Mouse (Mus musculus): ENCODE measurements around the gene Rhbdl2. TPM values are rescaled to one million over a fixed set of nuclear protein-coding genes. Genes with fewer than 3 reads are reported as not detected.

The Rhbdl2 gene
- total RNA-seq, 1 experiment = 2.7 TPM

GRCm38 (mm10) chr4:123748726-123749415, 38.8 kb upstream of the Rhbdl2 start:
- no peak for DNase-seq (ENCODE audit: low read depth, low spot score)
- in situ Hi-C loops (cut with MboI; ENCODE audit: low sequenced_read_pairs in 2 of 2, unreplicated experiment in 2 of 2) = no loop called here
- H3K4me1 ChIP-seq (ENCODE audit: control insufficient read depth in 2 of 2, insufficient read depth in 2 of 2, low read length in 2 of 2, poor library complexity in 1 of 2) = peaks cover 6 to 9% of the 10 kb centered on the region in 2 experiments
- no peaks in the 10 kb centered on the region for H3K36me3 ChIP-seq (ENCODE audit: control insufficient read depth, insufficient read depth, low read length, poor library complexity, severe bottlenecking)
- no peak overlapping the region for H3K9ac ChIP-seq (ENCODE audit: insufficient read depth, low read depth, low read length, poor library complexity, severe bottlenecking)
- H3K27ac ChIP-seq (ENCODE audit: insufficient read depth, low read depth, low read length, poor library complexity, severe bottlenecking) = no peak overlapping the region
- TF ChIP-seq MAFK (IDR thresholded peaks at IDR 0.05; ENCODE audit: insufficient read depth, low read depth, low read length) (no peak), HCFC1 (IDR thresholded peaks at IDR 0.05; ENCODE audit: borderline replicate concordance, insufficient read depth, low read length) (no peak), CHD2 (IDR thresholded peaks at IDR 0.05; ENCODE audit: low read depth, low read length) (no peak), ZC3H11A (IDR thresholded peaks at IDR 0.05; ENCODE audit: borderline replicate concordance, low read depth, low read length) (no peak), ZNF384 (IDR thresholded peaks at IDR 0.05; ENCODE audit: low read depth, low read length) (no peak)
- H3K4me3 ChIP-seq (ENCODE audit: insufficient read depth in 1 of 2, low read depth in 1 of 2, low read length in 2 of 2, poor library complexity in 1 of 2, severe bottlenecking in 1 of 2) = peak overlapping the region; percentile 83 to 89
- H3K9me3 ChIP-seq (ENCODE audit: control insufficient read depth, insufficient read depth, low read depth, low read length) = no peaks in the 10 kb centered on the region

- Histone ChIP-seq H3K36me3 (ENCODE audit: control insufficient read depth, insufficient read depth, low read length, poor library complexity, severe bottlenecking) (no peaks in the 10 kb centered on the region), H3K4me3 (ENCODE audit: insufficient read depth in 1 of 2, low read depth in 1 of 2, low read length in 2 of 2, poor library complexity in 1 of 2, severe bottlenecking in 1 of 2) (peak overlapping the region; percentile 83 to 89), H3K9me3 (ENCODE audit: control insufficient read depth, insufficient read depth, low read depth, low read length) (no peaks in the 10 kb centered on the region), H3K27ac (ENCODE audit: insufficient read depth, low read depth, low read length, poor library complexity, severe bottlenecking) (peak overlapping the region; percentile 58; the same call in 1 of the 2 replicates), H3K4me1 (ENCODE audit: control insufficient read depth in 2 of 2, insufficient read depth in 2 of 2, low read length in 2 of 2, poor library complexity in 1 of 2) (peaks cover 6 to 9% of the 10 kb centered on the region in 2 experiments), H3K9ac (ENCODE audit: insufficient read depth, low read depth, low read length, poor library complexity, severe bottlenecking) (peak overlapping the region; percentile 88)
- in situ Hi-C loops (cut with MboI; ENCODE audit: low sequenced_read_pairs in 2 of 2, unreplicated experiment in 2 of 2) = no loop called here
- no peak for DNase-seq (ENCODE audit: low read depth, low spot score)
- TF ChIP-seq CHD2 (IDR thresholded peaks at IDR 0.05; ENCODE audit: low read depth, low read length) (no peak), HCFC1 (IDR thresholded peaks at IDR 0.05; ENCODE audit: borderline replicate concordance, insufficient read depth, low read length) (no peak), ZC3H11A (IDR thresholded peaks at IDR 0.05; ENCODE audit: borderline replicate concordance, low read depth, low read length) (no peak), MAFK (IDR thresholded peaks at IDR 0.05; ENCODE audit: insufficient read depth, low read depth, low read length) (no peak), ZNF384 (IDR thresholded peaks at IDR 0.05; ENCODE audit: low read depth, low read length) (no peak)
Observed at GRCm38 (mm10) chr4:123749484-123750130, 38.1 kb upstream of the Rhbdl2 start.

- DNase-seq (ENCODE audit: low read depth, low spot score) = peak; percentile 86
- peaks cover 6 to 8% of the 10 kb centered on the region in 2 experiments for H3K4me1 ChIP-seq (ENCODE audit: control insufficient read depth in 2 of 2, insufficient read depth in 2 of 2, low read length in 2 of 2, poor library complexity in 1 of 2)
- TF ChIP-seq ZNF384 (IDR thresholded peaks at IDR 0.05; ENCODE audit: low read depth, low read length) (no peak), ZC3H11A (IDR thresholded peaks at IDR 0.05; ENCODE audit: borderline replicate concordance, low read depth, low read length) (no peak), HCFC1 (IDR thresholded peaks at IDR 0.05; ENCODE audit: borderline replicate concordance, insufficient read depth, low read length) (peak; percentile 73)
- in situ Hi-C loops (cut with MboI; ENCODE audit: low sequenced_read_pairs in 2 of 2, unreplicated experiment in 2 of 2) = no loop called here
- peak within 1 kb of the TSS; percentile 83 to 89 for H3K4me3 ChIP-seq (ENCODE audit: insufficient read depth in 1 of 2, low read depth in 1 of 2, low read length in 2 of 2, poor library complexity in 1 of 2, severe bottlenecking in 1 of 2)
- peak within 1 kb of the TSS; percentile 58; the same call in 1 of the 2 replicates for H3K27ac ChIP-seq (ENCODE audit: insufficient read depth, low read depth, low read length, poor library complexity, severe bottlenecking)
- H3K9ac ChIP-seq (ENCODE audit: insufficient read depth, low read depth, low read length, poor library complexity, severe bottlenecking) = peak within 1 kb of the TSS; percentile 88
- H3K36me3 ChIP-seq (ENCODE audit: control insufficient read depth, insufficient read depth, low read length, poor library complexity, severe bottlenecking) = no peaks in the 10 kb centered on the region
- H3K9me3 ChIP-seq (ENCODE audit: control insufficient read depth, insufficient read depth, low read depth, low read length) = no peaks in the 10 kb centered on the region
Observed at GRCm38 (mm10) chr4:123750152-123750651, 37.5 kb upstream of the Rhbdl2 start, which contains the start of gene Akirin1. Gene Akirin1, minus strand, starts transcription at chr4:123750345.

- peak overlapping the region; percentile 7; the same call in 1 of the 2 replicates for H3K9ac ChIP-seq (ENCODE audit: insufficient read depth, low read depth, low read length, poor library complexity, severe bottlenecking)
- no peak overlapping the region for H3K27ac ChIP-seq (ENCODE audit: insufficient read depth, low read depth, low read length, poor library complexity, severe bottlenecking)
- no peak for DNase-seq (ENCODE audit: low read depth, low spot score)
Observed at GRCm38 (mm10) chr4:123750707-123751312, 36.9 kb upstream of the Rhbdl2 start.

More at GRCm38 (mm10) chr4:123750707-123751312, 36.9 kb upstream of the Rhbdl2 start:
- no peaks in the 10 kb centered on the region for H3K36me3 ChIP-seq (ENCODE audit: control insufficient read depth, insufficient read depth, low read length, poor library complexity, severe bottlenecking)
- in situ Hi-C loops (cut with MboI; ENCODE audit: low sequenced_read_pairs in 2 of 2, unreplicated experiment in 2 of 2) = no loop called here
- TF ChIP-seq HCFC1 (IDR thresholded peaks at IDR 0.05; ENCODE audit: borderline replicate concordance, insufficient read depth, low read length) (no peak), ZC3H11A (IDR thresholded peaks at IDR 0.05; ENCODE audit: borderline replicate concordance, low read depth, low read length) (no peak), ZNF384 (IDR thresholded peaks at IDR 0.05; ENCODE audit: low read depth, low read length) (no peak), CHD2 (IDR thresholded peaks at IDR 0.05; ENCODE audit: low read depth, low read length) (no peak), MAFK (IDR thresholded peaks at IDR 0.05; ENCODE audit: insufficient read depth, low read depth, low read length) (no peak)
- H3K4me1 ChIP-seq (ENCODE audit: control insufficient read depth in 2 of 2, insufficient read depth in 2 of 2, low read length in 2 of 2, poor library complexity in 1 of 2) = peaks cover 4 to 6% of the 10 kb centered on the region in 2 experiments
- H3K9me3 ChIP-seq (ENCODE audit: control insufficient read depth, insufficient read depth, low read depth, low read length) = no peaks in the 10 kb centered on the region
- peak overlapping the region; percentile 49 to 83 for H3K4me3 ChIP-seq (ENCODE audit: insufficient read depth in 1 of 2, low read depth in 1 of 2, low read length in 2 of 2, poor library complexity in 1 of 2, severe bottlenecking in 1 of 2)
